Mouse (Mus musculus): Measurements from ENCODE around the gene Hcls1. TPM values are rescaled to one million over a fixed set of nuclear protein-coding genes. Genes with fewer than 3 reads are reported as not detected.

Gene Hcls1
- polyA plus RNA-seq (2011; ENCODE audit: insufficient read depth, insufficient read length, low replicate concordance, missing spikeins), result 88.0 and 129 TPM in 2 replicates

- TF ChIP-seq CTCF (IDR thresholded peaks at IDR 0.05; ENCODE audit: control insufficient read depth, insufficient read depth, low read length), result no peak
- TF ChIP-seq POLR2A (IDR thresholded peaks at IDR 0.05; ENCODE audit: borderline replicate concordance, control insufficient read depth, low read depth, low read length), result no peak
- WGBS, result 5% methylated on average over 7 of the region's 7 CpGs
- peak within 1 kb of the TSS; percentile 91 for H3K27ac ChIP-seq (ENCODE audit: control insufficient read depth, insufficient read depth, low read depth, low read length, poor library complexity)
- H3K4me1 ChIP-seq (ENCODE audit: control insufficient read depth, insufficient read depth, low read length), result peaks cover 1% of the 10 kb centered on the region; the same call in 1 of the 2 replicates
- H3K4me3 ChIP-seq (replicated peaks; ENCODE audit: control insufficient read depth, low read depth, low read length), result peak within 1 kb of the TSS; percentile 87
These were observed at the start of gene Hcls1 for GRCm38 (mm10) chr16:36934841-36935620. Hcls1 (plus strand) TSS chr16:36934983.

DNA sequence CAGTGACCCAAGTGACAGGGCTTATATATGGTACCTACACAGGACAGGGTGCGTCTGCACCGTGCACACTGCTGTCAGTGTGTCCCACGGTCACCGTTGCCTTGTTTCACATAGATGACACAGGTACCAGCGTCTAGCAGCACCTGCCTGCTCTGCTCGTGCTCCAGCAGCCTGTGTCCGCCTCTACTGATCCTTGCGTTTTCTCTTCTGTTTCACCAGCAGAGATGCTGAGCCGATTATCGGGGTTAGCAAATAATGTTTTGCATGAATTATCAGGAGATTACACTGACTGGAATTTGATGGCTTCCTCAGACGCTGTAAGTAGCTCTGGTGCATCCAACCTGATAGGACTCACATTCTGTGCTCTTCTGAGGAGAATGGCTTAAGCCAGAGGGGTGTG lies 48.9 kb upstream of the Hcls1 start:
- TF ChIP-seq CTCF (IDR thresholded peaks at IDR 0.05; ENCODE audit: control insufficient read depth, insufficient read depth, low read length) (no peak), POLR2A (IDR thresholded peaks at IDR 0.05; ENCODE audit: borderline replicate concordance, control insufficient read depth, low read depth, low read length) (no peak)
- H3K4me3 ChIP-seq (replicated peaks; ENCODE audit: control insufficient read depth, low read depth, low read length), result no peak overlapping the region
- H3K27ac ChIP-seq (ENCODE audit: control insufficient read depth, insufficient read depth, low read depth, low read length, poor library complexity), result no peak overlapping the region
- 0 out of 2 replicates have a peak, but pooled peaks cover 1% of the 10 kb centered on the region for H3K4me1 ChIP-seq (ENCODE audit: control insufficient read depth, insufficient read depth, low read length)
- 93% methylated on average over 11 of the region's 11 CpGs for WGBS

- peaks cover 1% of the 10 kb centered on the region; the same call in 1 of the 2 replicates for H3K4me1 ChIP-seq (ENCODE audit: control insufficient read depth, insufficient read depth, low read length)
- H3K27ac ChIP-seq (ENCODE audit: control insufficient read depth, insufficient read depth, low read depth, low read length, poor library complexity), result no peak overlapping the region
- TF ChIP-seq CTCF (IDR thresholded peaks at IDR 0.05; ENCODE audit: control insufficient read depth, insufficient read depth, low read length), result no peak
- no peak for TF ChIP-seq POLR2A (IDR thresholded peaks at IDR 0.05; ENCODE audit: borderline replicate concordance, control insufficient read depth, low read depth, low read length)
- 93% methylated on average over 5 of the region's 5 CpGs for WGBS
- no peak overlapping the region for H3K4me3 ChIP-seq (replicated peaks; ENCODE audit: control insufficient read depth, low read depth, low read length)
These were observed 47.2 kb upstream of the Hcls1 start for GRCm38 (mm10) chr16:36887546-36887945.

GRCm38 (mm10) chr16:36890559-36890958 lies 44.2 kb upstream of the Hcls1 start:
- peak overlapping the region; percentile 57; the same call in 1 of the 2 replicates for H3K27ac ChIP-seq (ENCODE audit: control insufficient read depth, insufficient read depth, low read depth, low read length, poor library complexity)
- peaks cover 3% of the 10 kb centered on the region for H3K4me1 ChIP-seq (ENCODE audit: control insufficient read depth, insufficient read depth, low read length)
- H3K4me3 ChIP-seq (replicated peaks; ENCODE audit: control insufficient read depth, low read depth, low read length), result no peak overlapping the region
- TF ChIP-seq POLR2A (IDR thresholded peaks at IDR 0.05; ENCODE audit: borderline replicate concordance, control insufficient read depth, low read depth, low read length), result no peak
- no peak for TF ChIP-seq CTCF (IDR thresholded peaks at IDR 0.05; ENCODE audit: control insufficient read depth, insufficient read depth, low read length)
- WGBS, result 61% methylated on average over 3 of the region's 3 CpGs

GRCm38 (mm10) chr16:36891415-36891814 lies 43.4 kb upstream of the Hcls1 start:
- peak overlapping the region; percentile 58 for H3K27ac ChIP-seq (ENCODE audit: control insufficient read depth, insufficient read depth, low read depth, low read length, poor library complexity)
- TF ChIP-seq CTCF (IDR thresholded peaks at IDR 0.05; ENCODE audit: control insufficient read depth, insufficient read depth, low read length) (no peak), POLR2A (IDR thresholded peaks at IDR 0.05; ENCODE audit: borderline replicate concordance, control insufficient read depth, low read depth, low read length) (no peak)
- peaks cover 3% of the 10 kb centered on the region for H3K4me1 ChIP-seq (ENCODE audit: control insufficient read depth, insufficient read depth, low read length)
- 77% methylated on average over 4 of the region's 4 CpGs for WGBS
- no peak overlapping the region for H3K4me3 ChIP-seq (replicated peaks; ENCODE audit: control insufficient read depth, low read depth, low read length)

DNA sequence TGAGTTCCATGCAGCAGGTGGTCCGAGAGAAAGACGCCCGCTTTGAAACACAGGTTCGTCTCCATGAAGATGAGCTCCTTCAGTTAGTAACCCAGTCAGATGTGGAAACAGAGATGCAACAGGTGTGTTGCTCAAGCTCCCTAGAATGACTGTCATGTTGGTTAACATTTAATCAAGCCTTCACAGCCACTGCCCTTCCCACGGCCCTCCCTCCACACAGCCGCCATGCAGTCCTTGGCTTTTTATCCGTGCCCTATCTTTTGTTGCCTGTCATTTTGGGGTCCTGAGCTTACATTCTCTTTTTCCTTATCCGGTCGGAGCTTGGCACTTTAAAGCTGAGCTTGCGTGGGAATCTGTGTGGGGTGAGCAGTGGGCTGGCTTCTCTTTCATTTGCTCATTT lies 41.5 kb upstream of the Hcls1 start:
- Histone ChIP-seq H3K4me3 (replicated peaks; ENCODE audit: control insufficient read depth, low read depth, low read length) (no peak overlapping the region), H3K27ac (ENCODE audit: control insufficient read depth, insufficient read depth, low read depth, low read length, poor library complexity) (peak overlapping the region; percentile 44; the same call in 1 of the 2 replicates), H3K4me1 (ENCODE audit: control insufficient read depth, insufficient read depth, low read length) (peaks cover 3% of the 10 kb centered on the region)
- TF ChIP-seq POLR2A (IDR thresholded peaks at IDR 0.05; ENCODE audit: borderline replicate concordance, control insufficient read depth, low read depth, low read length) (no peak), CTCF (IDR thresholded peaks at IDR 0.05; ENCODE audit: control insufficient read depth, insufficient read depth, low read length) (no peak)
- 76% methylated on average over 10 of the region's 10 CpGs for WGBS

GRCm38 (mm10) chr16:36896712-36897111 lies 38.1 kb upstream of the Hcls1 start:
- TF ChIP-seq POLR2A (IDR thresholded peaks at IDR 0.05; ENCODE audit: borderline replicate concordance, control insufficient read depth, low read depth, low read length) (no peak), CTCF (IDR thresholded peaks at IDR 0.05; ENCODE audit: control insufficient read depth, insufficient read depth, low read length) (no peak)
- no peak overlapping the region for H3K4me3 ChIP-seq (replicated peaks; ENCODE audit: control insufficient read depth, low read depth, low read length)
- peaks cover 2% of the 10 kb centered on the region for H3K4me1 ChIP-seq (ENCODE audit: control insufficient read depth, insufficient read depth, low read length)
- 79% methylated on average over 6 of the region's 6 CpGs for WGBS
- H3K27ac ChIP-seq (ENCODE audit: control insufficient read depth, insufficient read depth, low read depth, low read length, poor library complexity), result no peak overlapping the region

DNA sequence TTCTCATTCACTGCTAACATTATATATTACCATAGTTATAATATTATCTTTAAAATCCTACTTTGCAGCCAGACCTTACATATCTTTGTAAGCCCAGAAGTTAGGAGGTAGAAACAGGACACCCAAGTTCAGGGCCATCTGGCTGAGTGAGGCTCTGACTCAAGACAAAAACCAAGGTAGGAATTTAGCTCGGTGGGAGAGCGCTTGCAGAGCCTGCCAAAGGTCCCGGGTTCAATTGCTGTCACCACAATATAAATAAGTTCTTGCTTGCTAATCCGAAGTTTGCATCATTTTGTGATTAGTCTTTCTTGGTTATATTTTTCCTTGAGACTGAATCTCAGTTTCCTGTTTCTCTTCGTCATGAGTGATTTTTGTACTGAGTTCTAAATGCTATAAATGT lies 31.6 kb upstream of the Hcls1 start:
- TF ChIP-seq CTCF (IDR thresholded peaks at IDR 0.05; ENCODE audit: control insufficient read depth, insufficient read depth, low read length) (no peak), POLR2A (IDR thresholded peaks at IDR 0.05; ENCODE audit: borderline replicate concordance, control insufficient read depth, low read depth, low read length) (no peak)
- 93% methylated on average over 5 of the region's 5 CpGs for WGBS

More for the DNA sequence above, 31.6 kb upstream of the Hcls1 start:
- no peak overlapping the region for H3K27ac ChIP-seq (ENCODE audit: control insufficient read depth, insufficient read depth, low read depth, low read length, poor library complexity)
- H3K4me3 ChIP-seq (replicated peaks; ENCODE audit: control insufficient read depth, low read depth, low read length), result no peak overlapping the region
- H3K4me1 ChIP-seq (ENCODE audit: control insufficient read depth, insufficient read depth, low read length), result no peaks in the 10 kb centered on the region; the same call in 1 of the 2 replicates

Data from bone marrow, adult 2 months (tissue).